Mouse (Mus musculus) C3H10T1/2 (cell line): ENCODE results near the gene Cenph. TPM values are rescaled to one million over a fixed set of nuclear protein-coding genes. Genes with fewer than 3 reads are reported as not detected.

Source experiments
- polyA plus RNA-seq, 2 experiments: library from polyadenylated mRNA; unstranded; fragments of >200 nt; fragmentation: generic; extraction: Trizol; gene quantifications; one replicate each; pipeline ENCODE4 v1.2.1; 2012; ENCODE audit warnings: missing spikeins in 2 of 2

Gene Cenph
- 10 to 100 TPM in 1 of 2 experiments, 1 to 10 TPM in 1; 7.1 to 12.2 TPM for polyA plus RNA-seq

DNA sequence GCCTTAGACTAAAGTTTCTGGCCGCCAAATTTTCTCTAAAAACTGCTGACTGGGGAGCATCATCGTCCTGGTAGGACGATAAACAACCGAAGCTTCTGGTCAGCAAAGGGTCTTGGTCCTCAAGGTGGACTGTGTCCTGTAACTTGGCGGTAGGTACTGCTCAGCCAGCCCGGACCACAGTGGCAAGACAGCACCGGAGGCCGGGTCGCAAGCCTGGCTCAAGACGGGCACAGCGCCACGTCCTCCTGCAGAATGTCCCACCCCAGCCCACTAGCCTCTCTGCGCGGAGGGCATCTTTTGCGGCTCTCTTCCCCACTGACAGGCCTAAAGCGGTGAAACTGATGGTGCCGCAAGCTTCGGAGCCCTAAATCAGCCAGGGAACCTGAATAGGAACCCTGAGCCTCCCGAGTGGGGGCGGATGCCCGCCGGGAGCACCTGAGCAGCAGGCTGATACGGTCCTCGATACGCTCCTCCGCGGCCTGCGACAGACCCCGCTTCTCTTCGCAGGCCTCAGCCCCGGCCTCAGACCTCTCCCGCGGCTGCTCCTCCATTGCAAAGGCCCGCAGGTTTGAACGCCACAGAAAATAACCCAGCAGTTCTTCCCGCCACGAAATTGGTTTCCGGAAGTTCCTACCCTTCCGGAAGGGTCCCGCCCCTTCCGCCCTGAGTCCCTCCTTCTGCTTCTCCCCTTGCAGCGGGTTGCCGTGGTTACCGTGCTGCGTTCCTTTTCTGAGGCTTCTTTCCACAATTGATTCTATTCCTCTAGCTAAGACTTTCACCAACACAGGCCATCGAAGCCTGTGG, at the start of gene Cenph:
Cenph (minus strand) TSS at position 648 of the 804 bp plus-strand sequence.

DNA sequence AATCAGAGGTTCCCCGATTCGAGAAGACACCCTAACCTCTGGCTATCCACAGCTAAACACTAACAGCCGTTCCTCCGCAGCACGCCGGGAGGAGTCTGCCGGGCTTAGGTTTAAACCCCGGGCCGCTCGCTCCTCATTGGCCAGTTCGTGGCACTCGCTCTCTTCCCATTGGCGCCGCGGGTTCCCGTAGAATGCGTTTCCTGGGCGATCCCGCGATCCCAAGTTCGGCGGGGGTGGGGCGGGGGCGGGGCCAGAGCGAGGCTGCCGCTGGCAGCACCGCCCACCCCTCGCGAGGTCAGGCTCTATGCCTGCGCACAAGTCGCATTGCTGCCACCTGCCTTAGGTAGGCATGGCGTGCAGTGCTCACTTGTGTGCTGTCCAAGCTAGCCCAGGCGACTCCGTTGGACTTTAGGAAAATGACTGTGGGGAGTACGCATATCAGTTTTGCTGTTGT, 10.7 kb upstream of the Cenph start, which contains the start of gene Ccnb1:
Ccnb1 (minus strand) TSS at position 157 of the 454 bp plus-strand sequence.

GRCm38 (mm10) chr13:100744036-100744744, 31.5 kb downstream of the Cenph start, which contains the start of gene Mrps36:
Gene Mrps36, minus strand, starts transcription at chr13:100744659.

GRCm38 (mm10) chr13:100730861-100731176, 44.9 kb downstream of the Cenph start, which contains the start of gene Cdk7:
Gene Cdk7, minus strand, starts transcription at chr13:100730939.

Other genes with a start within 250 kb of the Cenph start
- not detected for gene Ocln, start 223.2 kb downstream of the Cenph start, polyA plus RNA-seq
- under 1 TPM in 1 of 2 experiments, not detected in 1; 0.05 TPM for gene Marveld2, start 158.9 kb downstream of the Cenph start, polyA plus RNA-seq
- gene Ak6, start 124.9 kb downstream of the Cenph start, polyA plus RNA-seq, result 10 to 100 TPM; 21.5 to 75.0 TPM
- gene Rad17, start 124.8 kb downstream of the Cenph start, polyA plus RNA-seq, result 1 to 10 TPM in 1 of 2 experiments, under 1 TPM in 1; 0.62 to 3.4 TPM
- gene Taf9, start 124.3 kb downstream of the Cenph start, polyA plus RNA-seq, result 1 to 10 TPM in 1 of 2 experiments, under 1 TPM in 1; 0.95 to 6.8 TPM
- under 1 TPM; 0.02 to 0.12 TPM for gene Ccdc125, start 106.2 kb downstream of the Cenph start, polyA plus RNA-seq
- gene Cdk7, start 45.0 kb downstream of the Cenph start, polyA plus RNA-seq, result 10 to 100 TPM in 1 of 2 experiments, 1 to 10 TPM in 1; 3.5 to 20.1 TPM
- 100 to 1,000 TPM; 112 to 125 TPM for gene Mrps36, start 31.2 kb downstream of the Cenph start, polyA plus RNA-seq
- gene Ccnb1, start 10.7 kb upstream of the Cenph start, polyA plus RNA-seq, result 10 to 100 TPM; 22.2 to 86.0 TPM
- gene Slc30a5, start 57.5 kb upstream of the Cenph start, polyA plus RNA-seq, result 10 to 100 TPM in 1 of 2 experiments, 1 to 10 TPM in 1; 3.2 to 19.2 TPM